Mouse (Mus musculus) cerebellum, adult 2 months (tissue): ENCODE measurements around the gene Tada1. TPM values are rescaled to one million over a fixed set of nuclear protein-coding genes. Genes with fewer than 3 reads are reported as not detected.

Experiments used
- DNase-seq, 2 experiments: peaks; one replicate each; pipeline ENCODE4 v3.0.0; 2021
- H3K27ac ChIP-seq: fragments of 200-500 bp; 2 replicates; pipeline ENCODE4 v1.5.1; 2012; ENCODE audit warnings: low read length, control low read depth, inconsistent platforms; ENCODE audit not compliant: insufficient read depth
- H3K27me3 ChIP-seq: fragments of 200-500 bp; 2 replicates; pipeline ENCODE4 v1.6.1; 2012; ENCODE audit warnings: inconsistent platforms, mild to moderate bottlenecking, low read length, moderate library complexity; ENCODE audit not compliant: control insufficient read depth, insufficient read depth
- H3K4me1 ChIP-seq: fragments of 200-500 bp; 2 replicates; pipeline ENCODE4 v1.6.1; 2011; ENCODE audit warnings: low read length; ENCODE audit not compliant: control insufficient read depth, insufficient read depth
- H3K4me3 ChIP-seq: fragments of 200-500 bp; replicated peaks from 2 replicates; pipeline ENCODE3; 2011; ENCODE audit warnings: mild to moderate bottlenecking, low read depth, low read length, control low read depth; ENCODE audit not compliant: insufficient read depth
- CTCF ChIP-seq: fragments of 200-500 bp; IDR thresholded peaks from 2 replicates; pipeline ENCODE4 v1.5.1; 2011; ENCODE audit warnings: low read depth, mild to moderate bottlenecking, control low read depth, low read length, moderate library complexity, borderline replicate concordance; ENCODE audit not compliant: insufficient read depth
- POLR2A ChIP-seq: fragments of 200-500 bp; IDR thresholded peaks from 2 replicates; pipeline ENCODE4 v1.6.1; 2011; ENCODE audit warnings: low read length, control low read depth, borderline replicate concordance; ENCODE audit not compliant: insufficient read depth
- WGBS: fragments of 180-500 bp; shearing (Covaris S2); methylation state at CpG from one replicate; pipeline ENCODE4 v1.1.7; 2018; 5-methylcytosine and 5-hydroxymethylcytosine counted together
- polyA plus RNA-seq: library from polyadenylated mRNA; depleted of rRNA; stranded (reverse); fragments of >200 nt; gene quantifications from 2 replicates; pipeline ENCODE4 v1.2.3, GENCODE M21; 2012; rRNA removed

Tada1 gene
- polyA plus RNA-seq, 1 experiment: 50.2 TPM

GRCm38 (mm10) chr1:166441992-166442391 lies 63.1 kb downstream of the Tada1 start:
- Histone ChIP-seq H3K4me3 (no peak overlapping the region), H3K4me1 (no peaks in the 10 kb centered on the region), H3K27me3 (no peaks in the 10 kb centered on the region), H3K27ac (no peak overlapping the region)
- DNase-seq: no peak
- TF ChIP-seq POLR2A: no peak
- no peak for TF ChIP-seq CTCF
- WGBS: 94% methylated on average over 3 of the region's 3 CpGs

Other genes with a start within 250 kb of the Tada1 start
- gene Gpa33, start 248.9 kb upstream of the Tada1 start, polyA plus RNA-seq: not detected in 2 replicates
- 0.10 TPM in 1 of 2 replicates, not detected in the other for gene Mael, start 140.3 kb upstream of the Tada1 start, polyA plus RNA-seq
- gene Ildr2, start 125.0 kb upstream of the Tada1 start, polyA plus RNA-seq: 3.4 TPM in 2 replicates
- gene Pogk, start 30.8 kb downstream of the Tada1 start, polyA plus RNA-seq: 40.2 and 42.0 TPM in 2 replicates
- not detected in 2 replicates for gene Gm4846, start 118.5 kb downstream of the Tada1 start, polyA plus RNA-seq